Mouse (Mus musculus) liver, postnatal 0 days (tissue): ENCODE data around the gene Otulinl. TPM values are rescaled to one million over a fixed set of nuclear protein-coding genes. Genes with fewer than 3 reads are reported as not detected.

ENCODE experiments used
- ATAC-seq: fragments of 200-750 bp; cut with Nextera tagmentation; 2 replicates; pipeline ENCODE4 v1.8.0; 2017; ENCODE audit warnings: mild to moderate bottlenecking, moderate library complexity
- DNase-seq: peaks from one replicate; pipeline ENCODE4 v3.0.0-alpha.2; 2016
- H3K27ac ChIP-seq: fragments of 300-500 bp; sonication (generic); 2 replicates; pipeline ENCODE4 v1.5.1; 2014; ENCODE audit warnings: antibody characterized with exemption, moderate library complexity, mild to moderate bottlenecking, low read depth
- H3K27me3 ChIP-seq: fragments of 300-500 bp; sonication (generic); 2 replicates; pipeline ENCODE4 v1.6.1; 2014; ENCODE audit warnings: low read length, control low read depth, mixed read lengths; ENCODE audit not compliant: insufficient read depth
- H3K36me3 ChIP-seq: fragments of 300-500 bp; sonication (generic); replicated peaks from 2 replicates; pipeline ENCODE4 v1.6.1; 2014; ENCODE audit warnings: mild to moderate bottlenecking, control low read depth, low read length, moderate library complexity, mixed read lengths; ENCODE audit not compliant: insufficient read depth
- H3K4me1 ChIP-seq: fragments of 300-500 bp; sonication (generic); 2 replicates; pipeline ENCODE4 v1.6.1; 2014; ENCODE audit warnings: antibody characterized with exemption, mild to moderate bottlenecking, control low read depth; ENCODE audit not compliant: insufficient read depth
- H3K4me2 ChIP-seq: fragments of 300-500 bp; sonication (generic); 2 replicates; pipeline ENCODE4 v1.6.1; 2014; ENCODE audit warnings: low read depth, mild to moderate bottlenecking, low read length, moderate library complexity, mixed read lengths
- H3K4me3 ChIP-seq: fragments of 300-500 bp; sonication (generic); 2 replicates; pipeline ENCODE4 v1.5.1; 2014; ENCODE audit warnings: low read depth, low read length
- H3K9ac ChIP-seq: fragments of 300-500 bp; sonication (generic); replicated peaks from 2 replicates; pipeline ENCODE4 v1.6.1; 2014; ENCODE audit warnings: mild to moderate bottlenecking, moderate library complexity
- H3K9me3 ChIP-seq: fragments of 300-500 bp; sonication (generic); 2 replicates; pipeline ENCODE4 v1.6.1; 2016; ENCODE audit warnings: mild to moderate bottlenecking, control low read depth, low read length, mixed read lengths
- CTCF ChIP-seq: sonication (generic); IDR thresholded peaks from 2 replicates; pipeline ENCODE4 v1.5.1; 2016; ENCODE audit warnings: antibody characterized with exemption, low read depth
- EP300 ChIP-seq: IDR thresholded peaks from 2 replicates; pipeline ENCODE4 v1.6.1; 2016; ENCODE audit warnings: antibody characterized with exemption, low read depth, mild to moderate bottlenecking
- WGBS: fragments of 180-500 bp; shearing (Covaris S2); extraction: QIAGEN DNeasy Blood & Tissue Kit; methylation state at CpG from one replicate; pipeline ENCODE4 v1.1.7; 2014; ENCODE audit not compliant: insufficient replicate concordance; 5-methylcytosine and 5-hydroxymethylcytosine counted together
- polyA plus RNA-seq: library from polyadenylated mRNA; unstranded; fragments of >200 nt; fragmentation: Nextera tagmentation; extraction: Ambion mirVana; gene quantifications from 2 replicates; pipeline ENCODE4 v1.2.1, GENCODE M21; 2015

Gene Otulinl
- polyA plus RNA-seq, 1 experiment from 2014 or later: 12.3 TPM

DNA sequence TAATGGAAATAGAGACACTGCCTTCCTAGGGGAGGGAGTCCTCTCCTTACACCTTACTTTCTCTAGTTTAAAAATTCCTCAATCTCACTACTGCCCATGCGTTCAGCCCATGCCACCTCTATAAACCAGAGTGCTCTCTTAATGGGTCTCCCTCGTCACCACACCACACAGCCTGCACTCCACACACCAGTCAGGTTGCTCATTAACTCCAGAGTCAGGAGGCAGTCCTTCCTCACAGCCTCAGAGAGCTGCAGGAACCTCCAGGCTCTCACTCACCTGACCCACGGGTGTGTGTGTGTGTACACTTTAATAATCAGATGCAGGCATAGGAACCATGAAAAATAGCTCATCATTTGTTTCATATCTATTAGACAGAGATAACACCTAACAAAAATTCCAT lies 61.7 kb downstream of the Otulinl start:
- Histone ChIP-seq H3K4me2 (no peak overlapping the region), H3K9me3 (no peaks in the 10 kb centered on the region), H3K9ac (no peak overlapping the region), H3K27me3 (no peaks in the 10 kb centered on the region), H3K4me1 (peaks cover 20% of the 10 kb centered on the region), H3K36me3 (peaks cover 46% of the 10 kb centered on the region), H3K4me3 (no peak overlapping the region), H3K27ac (no peak overlapping the region)
- no peak for TF ChIP-seq EP300
- TF ChIP-seq CTCF: no peak
- 62% methylated on average over 3 of the region's 3 CpGs for WGBS
- DNase-seq (no peak), ATAC-seq (peak; percentile 64)

DNA sequence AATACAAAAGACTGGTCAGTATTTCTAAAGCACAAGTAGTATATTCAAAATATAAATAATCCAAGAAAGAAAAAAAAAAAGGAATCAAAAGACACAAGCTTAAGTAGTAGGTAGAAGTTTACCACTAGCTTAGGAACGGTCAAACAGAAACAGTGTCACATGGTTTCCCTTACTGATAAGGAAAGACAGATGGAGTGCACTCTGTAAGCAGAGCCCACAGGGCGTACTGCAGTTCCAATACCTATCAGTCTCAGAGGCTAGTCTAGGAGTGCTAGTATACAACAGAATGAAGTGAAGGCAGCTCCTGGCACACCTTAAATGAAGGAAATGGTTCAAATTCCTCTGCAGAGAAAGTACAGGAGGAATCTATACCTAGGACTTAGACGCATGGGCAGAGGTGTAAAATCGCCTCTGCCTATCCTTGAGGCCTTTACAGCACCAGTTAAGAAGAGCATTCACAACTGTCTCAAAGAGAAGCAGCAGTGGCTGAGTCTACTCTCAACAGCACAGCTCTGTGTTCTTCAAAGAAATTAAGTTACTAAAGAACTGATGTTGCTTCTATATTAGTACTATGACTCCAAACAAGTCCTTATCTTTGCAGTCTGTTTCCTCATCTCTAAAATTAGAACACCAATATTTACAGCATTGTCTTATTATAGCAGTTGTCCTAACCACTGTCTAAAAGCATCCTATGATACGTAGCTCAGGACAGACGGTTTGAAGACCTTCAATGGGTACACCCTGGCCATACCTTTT lies 62.4 kb downstream of the Otulinl start:
- H3K27me3 ChIP-seq: no peaks in the 10 kb centered on the region
- peaks cover 13% of the 10 kb centered on the region for H3K4me1 ChIP-seq
- TF ChIP-seq CTCF: no peak
- no peak overlapping the region for H3K27ac ChIP-seq
- DNase-seq (no peak), ATAC-seq (peak; percentile 64; the same call in 1 of the 2 replicates)
- H3K9ac ChIP-seq: no peak overlapping the region
- no peak overlapping the region for H3K4me2 ChIP-seq
- peaks cover 50% of the 10 kb centered on the region for H3K36me3 ChIP-seq
- H3K9me3 ChIP-seq: no peaks in the 10 kb centered on the region
- no peak overlapping the region for H3K4me3 ChIP-seq
- 47% methylated on average over 6 of the region's 6 CpGs for WGBS

DNA sequence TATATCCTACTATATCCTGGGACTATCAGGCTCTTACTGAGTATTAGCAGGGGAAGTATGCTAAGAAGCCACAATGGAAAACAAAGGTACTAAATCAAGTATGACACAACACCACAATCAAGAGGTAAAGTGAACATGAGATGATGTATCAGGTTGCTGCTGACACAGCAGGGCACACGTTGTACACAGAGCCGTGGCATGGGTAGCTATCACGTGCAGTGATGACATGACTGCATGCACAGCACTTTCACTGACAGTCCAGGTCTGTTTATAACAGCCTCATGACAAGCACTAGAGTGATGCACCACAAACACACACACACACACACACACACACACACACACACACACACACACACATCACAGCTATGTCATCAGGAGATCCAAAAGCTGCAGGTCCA lies 64.2 kb downstream of the Otulinl start:
- H3K27ac ChIP-seq: no peak overlapping the region
- H3K4me2 ChIP-seq: no peak overlapping the region
- no peaks in the 10 kb centered on the region for H3K9me3 ChIP-seq
- no peak overlapping the region for H3K9ac ChIP-seq
- peaks cover 54% of the 10 kb centered on the region for H3K36me3 ChIP-seq
- TF ChIP-seq CTCF (no peak), EP300 (no peak)
- DNase-seq: no peak
- peaks cover 11% of the 10 kb centered on the region for H3K4me1 ChIP-seq
- 71% methylated on average over 3 of the region's 3 CpGs for WGBS
- no peak overlapping the region for H3K4me3 ChIP-seq
- no peak for ATAC-seq
- H3K27me3 ChIP-seq: no peaks in the 10 kb centered on the region

DNA sequence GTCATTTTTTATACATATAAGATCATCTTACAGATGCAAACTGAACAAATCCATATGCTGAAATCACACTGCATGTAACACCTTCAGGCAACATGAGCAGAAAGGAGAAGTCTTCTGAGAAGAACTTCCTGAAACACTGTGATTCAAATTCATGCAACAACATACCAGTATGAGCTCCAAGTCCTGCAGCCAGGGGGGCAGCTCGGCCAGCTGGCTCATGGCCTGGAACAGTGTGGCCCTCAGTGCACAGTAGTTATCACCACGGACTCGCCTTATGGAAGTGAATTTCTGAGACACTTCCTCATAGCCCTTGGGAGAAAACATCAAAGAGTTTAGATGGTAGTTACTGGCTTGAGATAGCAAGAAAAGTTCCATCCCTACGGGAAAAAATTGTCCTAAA lies 65.2 kb downstream of the Otulinl start:
- peaks cover 60% of the 10 kb centered on the region for H3K36me3 ChIP-seq

DNA sequence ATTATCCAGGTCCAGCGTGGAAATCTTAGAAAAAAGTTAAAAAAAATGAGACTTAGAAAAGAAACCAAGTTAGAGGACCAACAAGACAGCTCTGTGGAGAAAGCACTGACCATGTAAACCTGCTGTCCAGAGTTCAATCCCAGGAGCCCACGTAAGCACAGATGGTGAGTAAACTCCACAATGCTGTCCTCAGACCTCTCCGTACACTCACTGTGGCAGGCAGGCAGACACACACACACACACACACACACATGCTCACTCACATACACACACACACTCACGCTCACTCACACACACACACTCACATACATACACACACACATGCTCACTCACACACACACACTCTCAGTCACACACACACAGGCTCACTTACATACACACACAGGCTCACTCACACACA lies 68.1 kb downstream of the Otulinl start:
- H3K4me2 ChIP-seq: no peak overlapping the region
- peak; percentile 64 for ATAC-seq
- no peaks in the 10 kb centered on the region for H3K4me1 ChIP-seq
- no peak overlapping the region for H3K27ac ChIP-seq
- TF ChIP-seq EP300 (no peak), CTCF (no peak)
- H3K36me3 ChIP-seq: peaks cover 56% of the 10 kb centered on the region
- no peak overlapping the region for H3K4me3 ChIP-seq
- 87% methylated on average over 4 of the region's 4 CpGs for WGBS
- H3K9me3 ChIP-seq: no peaks in the 10 kb centered on the region
- no peak overlapping the region for H3K9ac ChIP-seq
- no peak for DNase-seq
- H3K27me3 ChIP-seq: no peaks in the 10 kb centered on the region

More for the DNA sequence above, 65.2 kb downstream of the Otulinl start:
- ATAC-seq: no peak
- Histone ChIP-seq H3K4me3 (no peak overlapping the region), H3K9me3 (no peaks in the 10 kb centered on the region), H3K27me3 (no peaks in the 10 kb centered on the region), H3K4me1 (peaks cover 11% of the 10 kb centered on the region), H3K4me2 (no peak overlapping the region), H3K27ac (no peak overlapping the region), H3K9ac (no peak overlapping the region)
- TF ChIP-seq EP300: no peak
- no peak for TF ChIP-seq CTCF
- WGBS: 78% methylated on average over 4 of the region's 4 CpGs
- no peak for DNase-seq

DNA sequence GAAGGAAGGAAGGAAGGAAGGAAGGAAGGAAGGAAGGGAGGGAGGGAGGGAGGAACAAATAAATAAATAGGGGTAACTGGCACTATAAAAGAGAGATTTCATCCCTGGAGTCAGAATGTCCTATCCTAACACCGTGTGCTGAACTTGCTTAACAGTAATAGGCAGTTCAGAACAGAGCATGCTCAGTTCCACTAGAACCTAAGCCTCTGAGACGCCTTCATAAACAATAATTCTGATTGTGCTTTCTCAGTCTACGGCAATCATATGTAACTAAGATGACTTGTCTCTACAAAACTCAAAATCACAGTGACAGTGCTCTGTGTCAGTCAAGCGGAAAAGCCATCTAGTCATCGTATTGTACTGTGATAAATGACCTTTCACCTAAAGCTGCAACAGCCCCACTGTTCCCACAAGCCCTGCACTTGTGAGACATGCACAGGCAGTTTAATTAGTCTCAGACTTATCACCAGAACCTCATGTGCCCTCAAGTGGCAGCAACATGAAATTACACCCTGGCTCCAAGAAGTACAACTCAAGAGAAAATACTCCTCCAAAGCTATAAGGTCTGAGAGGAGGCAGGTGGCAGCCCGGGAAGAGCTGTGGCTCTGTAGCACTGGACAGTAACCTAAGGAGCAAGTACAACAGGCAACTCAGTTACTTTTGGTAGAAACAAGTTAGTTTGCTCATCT lies 68.7 kb downstream of the Otulinl start:
- no peak overlapping the region for H3K9ac ChIP-seq

More for the DNA sequence above, 68.7 kb downstream of the Otulinl start:
- Histone ChIP-seq H3K9me3 (no peaks in the 10 kb centered on the region), H3K27me3 (no peaks in the 10 kb centered on the region), H3K4me2 (no peak overlapping the region), H3K27ac (no peak overlapping the region), H3K4me1 (no peaks in the 10 kb centered on the region), H3K4me3 (no peak overlapping the region), H3K36me3 (peaks cover 56% of the 10 kb centered on the region)
- 55% methylated on average over 6 of the region's 6 CpGs for WGBS
- ATAC-seq (peak; percentile 73), DNase-seq (peak; percentile 47)
- no peak for TF ChIP-seq EP300
- TF ChIP-seq CTCF: peak; percentile 88
